Mouse (Mus musculus): ENCODE data around the gene Slc39a11. TPM values are rescaled to one million over a fixed set of nuclear protein-coding genes. Genes with fewer than 3 reads are reported as not detected.
A peak's percentile ranks its signal among the peaks of the same experiment; 100 is the strongest.

The Slc39a11 gene
- polyA plus RNA-seq, 2 experiments: 5.1 to 10.2 TPM

- no peak for ATAC-seq (ENCODE audit: insufficient read depth)
- TF ChIP-seq EP300 (IDR thresholded peaks at IDR 0.05; ENCODE audit: low read depth) (no peak), CTCF (IDR thresholded peaks at IDR 0.05; ENCODE audit: low read depth) (no peak)
- WGBS (ENCODE audit: insufficient replicate concordance): under 1% methylated on average over 34 of the region's 38 CpGs
Observed at GRCm38 (mm10) chr11:113683627-113683956, 33.7 kb upstream of the Slc39a11 start.

GRCm38 (mm10) chr11:113682897-113683626 is 33.2 kb upstream of the Slc39a11 start:
- Histone ChIP-seq H3K27me3 (ENCODE audit: control insufficient read depth, insufficient read depth, low read length) (no peaks in the 10 kb centered on the region), H3K36me3 (replicated peaks; ENCODE audit: control insufficient read depth, insufficient read depth, low read depth) (peaks cover 2% of the 10 kb centered on the region), H3K27ac (peak overlapping the region; percentile 99), H3K4me2 (ENCODE audit: low read depth) (peak overlapping the region; percentile 92), H3K4me1 (replicated peaks; ENCODE audit: control insufficient read depth in 2 of 2, insufficient read depth in 2 of 2, low read length in 1 of 2) (peaks cover 38 to 40% of the 10 kb centered on the region in 2 experiments), H3K4me3 (ENCODE audit: insufficient read depth in 1 of 2, low read depth in 2 of 2, low read length in 2 of 2) (peak overlapping the region; percentile 91 to 92), H3K9ac (replicated peaks) (peak overlapping the region; percentile 96), H3K9me3 (ENCODE audit: control insufficient read depth, low read length) (no peaks in the 10 kb centered on the region)
- ATAC-seq (ENCODE audit: insufficient read depth) (peak; percentile 62), DNase-seq (ENCODE audit: low read depth in 3 of 3, low spot score in 3 of 3) (peak in 2 of 3 experiments; percentile 53 to 57)
- WGBS (ENCODE audit: insufficient replicate concordance): 4% methylated on average over 38 of the region's 38 CpGs
- TF ChIP-seq CTCF (IDR thresholded peaks at IDR 0.05; ENCODE audit: low read depth) (no peak), EP300 (IDR thresholded peaks at IDR 0.05; ENCODE audit: low read depth) (no peak)

More at GRCm38 (mm10) chr11:113683627-113683956, 33.7 kb upstream of the Slc39a11 start:
- Histone ChIP-seq H3K4me2 (ENCODE audit: low read depth) (peak overlapping the region; percentile 92), H3K9me3 (ENCODE audit: control insufficient read depth, low read length) (no peaks in the 10 kb centered on the region), H3K27me3 (ENCODE audit: control insufficient read depth, insufficient read depth, low read length) (no peaks in the 10 kb centered on the region), H3K27ac (peak overlapping the region; percentile 99), H3K36me3 (replicated peaks; ENCODE audit: control insufficient read depth, insufficient read depth, low read depth) (peaks cover 7% of the 10 kb centered on the region), H3K4me3 (ENCODE audit: insufficient read depth in 1 of 2, low read depth in 2 of 2, low read length in 2 of 2) (peak overlapping the region; percentile 91 to 92), H3K4me1 (replicated peaks; ENCODE audit: control insufficient read depth in 2 of 2, insufficient read depth in 2 of 2, low read length in 1 of 2) (peaks cover 34 to 40% of the 10 kb centered on the region in 2 experiments), H3K9ac (replicated peaks) (peak overlapping the region; percentile 96)
- no peak for DNase-seq (ENCODE audit: low read depth in 3 of 3, low spot score in 3 of 3)

- Histone ChIP-seq H3K4me3 (ENCODE audit: insufficient read depth in 1 of 2, low read depth in 2 of 2, low read length in 2 of 2) (peak overlapping the region; percentile 91 to 92), H3K9me3 (ENCODE audit: control insufficient read depth, low read length) (no peaks in the 10 kb centered on the region), H3K27me3 (ENCODE audit: control insufficient read depth, insufficient read depth, low read length) (no peaks in the 10 kb centered on the region), H3K27ac (peak overlapping the region; percentile 99), H3K4me1 (replicated peaks; ENCODE audit: control insufficient read depth in 2 of 2, insufficient read depth in 2 of 2, low read length in 1 of 2) (peaks cover 38 to 40% of the 10 kb centered on the region in 2 experiments), H3K4me2 (ENCODE audit: low read depth) (peak overlapping the region; percentile 92), H3K36me3 (replicated peaks; ENCODE audit: control insufficient read depth, insufficient read depth, low read depth) (peaks cover 8% of the 10 kb centered on the region), H3K9ac (replicated peaks) (peak overlapping the region; percentile 96)
- TF ChIP-seq CTCF (IDR thresholded peaks at IDR 0.05; ENCODE audit: low read depth) (no peak; the same call in 1 of the 2 replicates), EP300 (IDR thresholded peaks at IDR 0.05; ENCODE audit: low read depth) (no peak)
- no peak for DNase-seq (ENCODE audit: low read depth in 3 of 3, low spot score in 3 of 3)
- no peak for ATAC-seq (ENCODE audit: insufficient read depth)
Observed at GRCm38 (mm10) chr11:113681979-113682378, 32.1 kb upstream of the Slc39a11 start.

- TF ChIP-seq EP300 (IDR thresholded peaks at IDR 0.05; ENCODE audit: low read depth) (peak; percentile 94), CTCF (IDR thresholded peaks at IDR 0.05; ENCODE audit: low read depth) (no peak)
- Histone ChIP-seq H3K9ac (replicated peaks) (peak overlapping the region; percentile 96), H3K4me2 (ENCODE audit: low read depth) (peak overlapping the region; percentile 92), H3K9me3 (ENCODE audit: control insufficient read depth, low read length) (no peaks in the 10 kb centered on the region), H3K4me1 (replicated peaks; ENCODE audit: control insufficient read depth in 2 of 2, insufficient read depth in 2 of 2, low read length in 1 of 2) (peaks cover 38 to 40% of the 10 kb centered on the region in 2 experiments), H3K36me3 (replicated peaks; ENCODE audit: control insufficient read depth, insufficient read depth, low read depth) (peaks cover 18% of the 10 kb centered on the region), H3K4me3 (ENCODE audit: insufficient read depth in 1 of 2, low read depth in 2 of 2, low read length in 2 of 2) (peak overlapping the region; percentile 55 to 92), H3K27ac (peak overlapping the region; percentile 99), H3K27me3 (ENCODE audit: control insufficient read depth, insufficient read depth, low read length) (no peaks in the 10 kb centered on the region)
- peak; percentile 82 to 83 (median 83) for DNase-seq (ENCODE audit: low read depth in 3 of 3, low spot score in 3 of 3)
- peak; percentile 67 for ATAC-seq (ENCODE audit: insufficient read depth)
- 19% methylated on average over 2 of the region's 2 CpGs for WGBS (ENCODE audit: insufficient replicate concordance)
Observed at GRCm38 (mm10) chr11:113680954-113681353, 31.1 kb upstream of the Slc39a11 start.

- ATAC-seq (ENCODE audit: insufficient read depth): no peak
- 81% methylated on average over 8 of the region's 8 CpGs for WGBS (ENCODE audit: insufficient replicate concordance)
- Histone ChIP-seq H3K4me3 (ENCODE audit: insufficient read depth in 1 of 2, low read depth in 2 of 2, low read length in 2 of 2) (no peak overlapping the region), H3K4me1 (replicated peaks; ENCODE audit: control insufficient read depth in 2 of 2, insufficient read depth in 2 of 2, low read length in 1 of 2) (peaks cover 31 to 33% of the 10 kb centered on the region in 2 experiments), H3K27ac (no peak overlapping the region), H3K9ac (replicated peaks) (no peak overlapping the region), H3K9me3 (ENCODE audit: control insufficient read depth, low read length) (no peaks in the 10 kb centered on the region), H3K36me3 (replicated peaks; ENCODE audit: control insufficient read depth, insufficient read depth, low read depth) (peaks cover 43% of the 10 kb centered on the region), H3K4me2 (ENCODE audit: low read depth) (no peak overlapping the region), H3K27me3 (ENCODE audit: control insufficient read depth, insufficient read depth, low read length) (no peaks in the 10 kb centered on the region)
- no peak for DNase-seq (ENCODE audit: low read depth in 3 of 3, low spot score in 3 of 3)
- TF ChIP-seq EP300 (IDR thresholded peaks at IDR 0.05; ENCODE audit: low read depth) (no peak), CTCF (IDR thresholded peaks at IDR 0.05; ENCODE audit: low read depth) (no peak)
Observed at GRCm38 (mm10) chr11:113678373-113678772, 28.5 kb upstream of the Slc39a11 start.
